Mouse (Mus musculus) gastrocnemius, postnatal 25 days (tissue): ENCODE measurements around the gene Actrt3. TPM values are rescaled to one million over a fixed set of nuclear protein-coding genes. Genes with fewer than 3 reads are reported as not detected.
"Not testable (repeated sequence)": the region's sequence is repeated elsewhere in the genome, so short reads cannot be mapped to it uniquely, and the experiment has no call there.

Source experiments
- DNase-seq: peaks from one replicate; pipeline ENCODE4 v3.0.0; 2022
- total RNA-seq, 2 experiments: library from RNA; stranded (reverse); gene quantifications; 1 replicate in 1 of 2; 2 replicates in 1 of 2; pipeline ENCODE4 v1.2.3; 2021

Actrt3 gene
- total RNA-seq, 2 experiments from 2014 or later = not detected

DNA sequence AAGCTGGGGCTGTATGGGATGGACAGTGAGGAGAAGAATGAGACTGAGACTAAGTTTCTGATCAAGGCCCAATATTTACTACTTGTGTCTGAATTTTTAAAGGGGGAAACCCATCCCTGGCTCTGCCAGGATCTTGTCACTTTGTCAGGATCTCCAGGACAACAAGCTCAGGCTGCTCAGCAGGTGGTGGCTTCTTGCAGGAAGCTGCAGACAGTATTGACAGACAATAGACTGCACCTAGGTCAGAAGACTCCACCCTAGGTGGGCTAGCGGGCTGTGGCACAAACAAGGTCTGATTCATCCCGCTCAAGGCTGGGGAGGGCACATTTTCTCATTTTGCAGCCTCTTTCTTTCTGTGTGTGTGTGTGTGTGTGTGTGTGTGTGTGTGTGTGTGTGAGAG, 26.2 kb downstream of the Actrt3 start:
- no peak for DNase-seq

DNA sequence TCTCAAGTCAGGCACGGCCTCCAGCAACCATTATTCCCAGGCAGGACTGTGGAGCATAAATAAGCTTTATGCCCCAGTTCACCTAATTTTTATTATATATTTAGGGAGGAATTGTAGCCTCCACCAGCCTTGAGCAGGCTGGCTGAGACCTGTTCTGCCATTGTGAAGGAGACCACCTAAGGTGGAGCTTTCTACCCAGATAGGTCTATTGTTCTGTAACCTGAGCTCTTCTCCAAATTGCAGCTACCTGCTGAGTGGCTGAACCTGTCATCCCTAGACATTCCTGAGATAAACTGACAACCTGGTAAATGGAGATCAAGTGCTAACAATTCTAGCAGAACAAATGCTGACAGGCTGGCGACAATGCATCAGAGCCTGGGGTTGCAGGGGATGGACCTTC, 33.4 kb downstream of the Actrt3 start:
- not testable (repeated sequence) for DNase-seq

DNA sequence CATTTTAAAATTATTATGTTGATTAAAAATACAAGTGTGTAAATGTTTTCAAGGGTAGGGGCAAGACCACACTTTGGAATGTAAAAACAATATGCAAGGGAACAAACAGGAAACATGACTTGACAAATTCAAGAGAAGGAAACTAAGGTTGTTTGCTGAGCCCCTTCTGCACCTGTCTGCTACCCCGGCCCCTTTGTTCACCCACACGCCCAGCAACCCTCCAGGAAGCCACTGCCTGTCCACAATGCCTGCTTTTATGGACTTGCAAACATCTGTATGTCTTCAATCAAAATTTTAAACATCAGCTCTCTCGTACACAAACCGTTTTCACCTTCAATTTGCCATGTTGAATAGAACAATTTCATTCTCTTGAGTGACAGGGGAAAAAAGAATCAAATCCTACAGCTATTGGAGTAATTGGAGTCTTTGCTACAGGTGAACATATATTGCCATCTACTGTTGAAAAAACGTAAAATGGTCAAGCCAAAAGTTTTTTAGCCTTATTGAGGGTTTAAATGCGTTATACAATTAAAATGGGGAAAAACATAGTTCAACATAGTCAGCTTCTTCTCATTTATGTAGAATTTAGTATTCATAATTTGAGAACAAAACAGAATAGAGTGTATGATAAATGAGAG, 38.9 kb downstream of the Actrt3 start:
- no peak for DNase-seq

DNA sequence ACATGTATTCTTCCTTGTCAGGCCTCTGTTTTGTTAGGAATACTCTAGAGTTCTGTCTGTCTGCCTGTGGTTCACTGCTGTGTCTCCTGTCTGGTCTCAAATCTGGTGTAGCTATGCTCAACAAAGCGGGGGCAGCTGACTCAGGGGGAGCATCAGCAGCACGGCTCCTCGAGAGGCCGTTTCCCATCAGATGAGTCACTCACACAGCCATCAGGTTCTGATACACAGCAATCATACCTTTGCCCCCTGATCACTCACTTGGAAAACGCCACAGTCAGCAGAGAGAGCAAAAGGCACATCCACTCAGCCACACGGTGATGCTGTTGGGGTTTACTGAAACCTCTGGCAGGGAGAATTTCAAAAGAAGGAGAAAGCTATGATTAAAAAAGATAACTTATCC, 46.0 kb downstream of the Actrt3 start:
- DNase-seq = no peak

DNA sequence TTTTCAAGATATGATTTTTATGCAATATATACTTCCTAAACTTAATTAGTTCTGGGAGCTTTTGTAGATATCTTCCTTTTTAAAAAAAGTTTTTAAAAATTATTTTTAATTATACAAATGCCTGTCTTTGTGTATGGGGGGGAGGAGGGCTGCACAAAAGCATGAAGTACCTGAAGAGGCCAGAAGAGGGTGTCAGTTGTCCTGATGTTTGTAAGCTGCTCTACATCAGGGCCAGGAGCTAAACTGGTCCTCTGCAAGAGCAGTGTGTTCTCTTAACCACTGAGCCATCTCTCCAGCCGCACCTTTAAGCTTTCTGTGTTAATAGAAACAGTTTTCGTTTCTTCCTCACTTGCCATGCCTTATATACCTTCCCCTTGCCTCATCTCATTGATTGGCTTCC, 49.5 kb downstream of the Actrt3 start:
- DNase-seq = no peak

DNA sequence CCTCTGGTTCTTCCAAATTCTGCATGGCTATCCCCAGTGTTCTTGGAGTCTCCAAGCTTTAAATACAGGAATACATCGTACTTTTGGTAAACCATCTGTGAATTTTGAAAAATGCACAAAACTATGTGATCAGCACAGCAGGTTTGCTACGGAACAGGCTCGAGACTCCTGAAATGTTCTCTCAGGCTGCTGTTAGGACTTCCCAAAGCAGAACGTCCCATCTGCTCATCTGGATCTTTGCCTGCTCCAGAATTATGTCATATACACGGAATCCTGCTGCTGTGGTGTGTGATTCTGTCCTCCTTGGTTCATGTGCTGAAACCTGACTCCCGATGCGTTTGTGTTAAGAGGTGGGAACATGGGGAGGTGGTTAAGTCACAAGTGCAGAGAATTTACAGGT, 50.8 kb downstream of the Actrt3 start:
- no peak for DNase-seq

DNA sequence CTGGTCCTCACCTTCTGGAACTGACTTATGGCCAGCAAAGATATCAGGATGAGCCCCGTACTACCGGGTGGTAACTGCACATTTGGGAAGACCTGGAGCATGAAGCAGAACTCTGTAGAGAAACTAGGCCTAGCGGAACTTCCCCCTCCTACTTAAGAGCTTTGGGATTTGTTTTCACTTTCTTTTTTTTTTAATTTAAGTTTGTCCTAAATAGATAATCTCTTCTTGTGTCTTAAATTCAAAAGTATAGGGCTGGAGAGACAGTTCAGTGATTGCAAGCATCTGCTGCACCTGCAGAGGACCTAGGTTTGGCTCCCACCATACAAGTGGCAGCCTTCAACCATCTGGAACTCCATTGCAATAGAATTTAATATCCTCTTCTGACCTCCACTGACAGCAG, 51.8 kb downstream of the Actrt3 start, which contains the start of gene Mecom:
TSS of gene Mecom (minus strand) at position 101 of the 400 bp plus-strand sequence.
- DNase-seq = no peak

Other genes starting within 250 kb of the Actrt3 start
- gene Mecom, start 51.9 kb downstream of the Actrt3 start, total RNA-seq = 1 to 10 TPM; 6.7 to 8.8 TPM
- gene Mynn, start 2.1 kb upstream of the Actrt3 start, total RNA-seq = 1 to 10 TPM; 9.0 to 9.3 TPM
- gene Lrriq4, start 44.6 kb upstream of the Actrt3 start, total RNA-seq = not detected
- not detected for gene Lrrc34, start 47.9 kb upstream of the Actrt3 start, total RNA-seq
- not detected for gene Lrrc31, start 99.9 kb upstream of the Actrt3 start, total RNA-seq
- gene Samd7, start 146.4 kb upstream of the Actrt3 start, total RNA-seq = not detected
- 10 to 100 TPM; 26.7 to 29.6 TPM for gene Sec62, start 192.9 kb upstream of the Actrt3 start, total RNA-seq